Mouse (Mus musculus): ENCODE measurements around the gene Maff. TPM values are rescaled to one million over a fixed set of nuclear protein-coding genes. Genes with fewer than 3 reads are reported as not detected.

Maff gene
- polyA plus RNA-seq, 1 experiment, result 0.80 TPM

DNA sequence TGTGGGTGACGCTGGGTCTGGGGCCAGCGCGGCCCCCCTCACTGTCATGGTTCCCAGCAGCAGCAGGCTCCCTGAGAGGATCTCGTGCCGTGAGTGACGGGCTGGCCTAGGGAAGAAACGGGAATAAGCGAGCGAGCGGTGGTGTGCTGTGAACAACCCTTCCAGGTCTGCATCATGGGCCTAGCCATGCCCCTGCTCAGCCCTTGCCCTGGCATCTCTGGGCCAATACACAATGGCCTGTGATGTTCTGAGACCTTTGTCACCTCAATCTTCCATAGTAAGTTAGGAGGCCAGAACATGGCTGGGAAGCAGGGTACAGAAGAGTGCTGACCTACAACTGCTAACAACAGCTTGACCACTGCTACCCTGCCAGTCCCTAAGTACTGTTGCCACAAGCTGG is 32.2 kb downstream of the Maff start:
- WGBS, result 92% methylated on average over 10 of the region's 10 CpGs
- H3K27me3 ChIP-seq (ENCODE audit: control insufficient read depth, insufficient read depth, low read length), result no peaks in the 10 kb centered on the region
- TF ChIP-seq CTCF (IDR thresholded peaks at IDR 0.05; ENCODE audit: borderline replicate concordance, insufficient read depth, low read depth, low read length), result no peak
- no peak for TF ChIP-seq POLR2A (IDR thresholded peaks at IDR 0.05; ENCODE audit: borderline replicate concordance, insufficient read depth, low read length)
- no peak overlapping the region for H3K27ac ChIP-seq (ENCODE audit: insufficient read depth, low read length)
- H3K4me1 ChIP-seq (ENCODE audit: control insufficient read depth, insufficient read depth, low read length), result peaks cover 13% of the 10 kb centered on the region
- H3K4me3 ChIP-seq (replicated peaks; ENCODE audit: insufficient read depth, low read depth, low read length), result no peak overlapping the region
- no peak for DNase-seq

DNA sequence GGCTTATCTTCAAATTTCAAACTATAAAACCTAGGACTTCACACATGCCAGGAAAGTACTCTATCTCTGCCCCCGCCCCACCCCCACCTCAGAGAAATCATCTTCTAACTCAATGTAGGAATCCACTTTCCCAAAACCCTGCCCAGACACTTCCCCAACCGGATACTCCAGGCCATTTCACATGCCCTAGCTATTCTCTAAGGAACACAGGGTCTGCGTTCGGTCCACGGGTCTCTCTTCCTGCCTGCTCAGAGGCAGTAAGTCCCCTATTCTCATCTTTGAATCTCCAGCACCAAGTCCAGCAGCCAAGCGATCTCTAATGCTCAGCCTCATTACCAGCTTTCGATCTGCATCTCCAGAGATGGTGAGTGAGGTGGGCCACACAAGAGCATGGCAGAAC is 33.2 kb downstream of the Maff start:
- Histone ChIP-seq H3K4me1 (ENCODE audit: control insufficient read depth, insufficient read depth, low read length) (peaks cover 13% of the 10 kb centered on the region), H3K4me3 (replicated peaks; ENCODE audit: insufficient read depth, low read depth, low read length) (no peak overlapping the region), H3K27me3 (ENCODE audit: control insufficient read depth, insufficient read depth, low read length) (no peaks in the 10 kb centered on the region), H3K27ac (ENCODE audit: insufficient read depth, low read length) (no peak overlapping the region)
- WGBS, result 94% methylated on average over 7 of the region's 7 CpGs
- DNase-seq, result no peak
- TF ChIP-seq CTCF (IDR thresholded peaks at IDR 0.05; ENCODE audit: borderline replicate concordance, insufficient read depth, low read depth, low read length) (no peak), POLR2A (IDR thresholded peaks at IDR 0.05; ENCODE audit: borderline replicate concordance, insufficient read depth, low read length) (no peak)

- WGBS, result 17% methylated on average over 23 of the region's 23 CpGs
- peak; percentile 81 for TF ChIP-seq CTCF (IDR thresholded peaks at IDR 0.05; ENCODE audit: borderline replicate concordance, insufficient read depth, low read depth, low read length)
- no peak for TF ChIP-seq POLR2A (IDR thresholded peaks at IDR 0.05; ENCODE audit: borderline replicate concordance, insufficient read depth, low read length)
- peak; percentile 73 to 80 for DNase-seq
- H3K4me3 ChIP-seq (replicated peaks; ENCODE audit: insufficient read depth, low read depth, low read length), result peak overlapping the region; percentile 6
- no peaks in the 10 kb centered on the region for H3K27me3 ChIP-seq (ENCODE audit: control insufficient read depth, insufficient read depth, low read length)
- H3K27ac ChIP-seq (ENCODE audit: insufficient read depth, low read length), result peak overlapping the region; percentile 25; the same call in 1 of the 2 replicates
- H3K4me1 ChIP-seq (ENCODE audit: control insufficient read depth, insufficient read depth, low read length), result peaks cover 13% of the 10 kb centered on the region
These were observed 34.3 kb downstream of the Maff start for GRCm38 (mm10) chr15:79380468-79381444.

DNA sequence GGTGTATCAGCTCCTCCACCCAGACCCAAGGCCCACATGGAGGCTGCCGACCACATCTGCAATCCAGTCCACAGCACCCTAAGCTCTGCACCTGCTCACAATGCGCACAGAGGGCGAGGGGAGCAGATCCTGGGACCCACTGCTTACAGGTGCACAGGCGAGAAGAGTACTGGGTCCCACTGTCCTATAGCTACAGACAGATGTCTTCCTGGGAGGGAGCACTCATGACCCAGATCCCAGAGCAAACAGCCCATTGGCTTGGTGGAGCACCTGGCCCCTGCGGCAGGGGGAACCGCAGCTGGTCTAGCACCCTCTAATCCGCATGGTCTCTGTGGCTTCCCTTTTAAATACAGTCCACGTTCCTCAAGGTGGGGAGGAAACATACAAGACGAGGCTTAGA is 35.2 kb downstream of the Maff start:
- H3K27ac ChIP-seq (ENCODE audit: insufficient read depth, low read length), result no peak overlapping the region
- no peaks in the 10 kb centered on the region for H3K27me3 ChIP-seq (ENCODE audit: control insufficient read depth, insufficient read depth, low read length)
- peaks cover 13% of the 10 kb centered on the region for H3K4me1 ChIP-seq (ENCODE audit: control insufficient read depth, insufficient read depth, low read length)
- H3K4me3 ChIP-seq (replicated peaks; ENCODE audit: insufficient read depth, low read depth, low read length), result no peak overlapping the region
- 80% methylated on average over 9 of the region's 9 CpGs for WGBS
- no peak for TF ChIP-seq POLR2A (IDR thresholded peaks at IDR 0.05; ENCODE audit: borderline replicate concordance, insufficient read depth, low read length)
- no peak for TF ChIP-seq CTCF (IDR thresholded peaks at IDR 0.05; ENCODE audit: borderline replicate concordance, insufficient read depth, low read depth, low read length)
- no peak for DNase-seq

DNA sequence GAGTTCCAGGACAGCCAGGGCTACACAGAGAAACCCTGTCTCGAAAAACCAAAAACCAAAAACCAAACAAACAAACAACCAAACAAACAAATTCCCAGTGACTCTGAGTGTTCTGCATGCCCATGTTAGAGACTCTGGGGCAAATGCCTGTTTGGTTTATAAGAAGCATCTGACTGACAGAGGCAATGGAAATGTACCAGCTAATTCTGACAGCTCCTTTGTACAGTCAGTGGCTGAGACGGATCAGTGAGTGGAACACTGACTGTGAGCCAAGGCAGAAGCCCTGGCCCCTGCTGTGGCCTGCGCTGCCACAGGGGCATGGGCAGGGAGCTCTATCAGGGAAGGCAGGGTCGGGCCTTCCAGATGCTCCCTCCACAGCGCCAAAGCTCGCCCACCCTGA is 40.7 kb downstream of the Maff start:
- TF ChIP-seq POLR2A (IDR thresholded peaks at IDR 0.05; ENCODE audit: borderline replicate concordance, insufficient read depth, low read length), result no peak
- DNase-seq, result no peak
- Histone ChIP-seq H3K4me3 (replicated peaks; ENCODE audit: insufficient read depth, low read depth, low read length) (no peak overlapping the region), H3K27me3 (ENCODE audit: control insufficient read depth, insufficient read depth, low read length) (no peaks in the 10 kb centered on the region), H3K4me1 (ENCODE audit: control insufficient read depth, insufficient read depth, low read length) (peaks cover 22% of the 10 kb centered on the region), H3K27ac (ENCODE audit: insufficient read depth, low read length) (peak overlapping the region; percentile 69; the same call in 1 of the 2 replicates)
- 24% methylated on average over 6 of the region's 6 CpGs for WGBS

GRCm38 (mm10) chr15:79387611-79388010 is 41.2 kb downstream of the Maff start:
- DNase-seq, result no peak
- WGBS, result 72% methylated on average over 7 of the region's 7 CpGs
- H3K4me3 ChIP-seq (replicated peaks; ENCODE audit: insufficient read depth, low read depth, low read length), result no peak overlapping the region
- H3K27me3 ChIP-seq (ENCODE audit: control insufficient read depth, insufficient read depth, low read length), result no peaks in the 10 kb centered on the region
- no peak for TF ChIP-seq POLR2A (IDR thresholded peaks at IDR 0.05; ENCODE audit: borderline replicate concordance, insufficient read depth, low read length)
- TF ChIP-seq CTCF (IDR thresholded peaks at IDR 0.05; ENCODE audit: borderline replicate concordance, insufficient read depth, low read depth, low read length), result no peak
- peaks cover 22% of the 10 kb centered on the region for H3K4me1 ChIP-seq (ENCODE audit: control insufficient read depth, insufficient read depth, low read length)
- no peak overlapping the region for H3K27ac ChIP-seq (ENCODE audit: insufficient read depth, low read length)

DNA sequence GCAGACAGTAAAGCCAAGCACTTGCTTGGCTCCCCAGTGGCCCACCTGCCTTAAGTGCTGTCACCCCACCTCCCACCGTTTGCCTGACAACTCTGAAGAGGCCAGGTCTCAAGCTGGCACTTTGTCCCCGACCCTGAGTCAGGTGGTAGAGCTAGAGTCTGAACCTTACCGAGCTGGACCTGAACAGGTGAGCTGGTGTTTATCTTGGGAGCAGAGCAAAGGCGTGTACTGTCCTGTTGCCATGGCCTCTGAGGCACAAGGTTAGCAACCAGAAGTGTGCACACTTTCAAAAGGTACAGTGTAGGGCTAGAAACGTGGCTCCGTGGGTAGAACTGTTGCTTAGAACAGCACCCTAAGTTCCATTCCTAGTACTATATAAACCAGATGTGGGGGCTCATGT is 41.8 kb downstream of the Maff start:
- TF ChIP-seq CTCF (IDR thresholded peaks at IDR 0.05; ENCODE audit: borderline replicate concordance, insufficient read depth, low read depth, low read length) (no peak), POLR2A (IDR thresholded peaks at IDR 0.05; ENCODE audit: borderline replicate concordance, insufficient read depth, low read length) (no peak)
- Histone ChIP-seq H3K4me1 (ENCODE audit: control insufficient read depth, insufficient read depth, low read length) (peaks cover 22% of the 10 kb centered on the region), H3K4me3 (replicated peaks; ENCODE audit: insufficient read depth, low read depth, low read length) (no peak overlapping the region), H3K27me3 (ENCODE audit: control insufficient read depth, insufficient read depth, low read length) (no peaks in the 10 kb centered on the region), H3K27ac (ENCODE audit: insufficient read depth, low read length) (no peak overlapping the region)
- no peak for DNase-seq
- 70% methylated on average over 6 of the region's 6 CpGs for WGBS

DNA sequence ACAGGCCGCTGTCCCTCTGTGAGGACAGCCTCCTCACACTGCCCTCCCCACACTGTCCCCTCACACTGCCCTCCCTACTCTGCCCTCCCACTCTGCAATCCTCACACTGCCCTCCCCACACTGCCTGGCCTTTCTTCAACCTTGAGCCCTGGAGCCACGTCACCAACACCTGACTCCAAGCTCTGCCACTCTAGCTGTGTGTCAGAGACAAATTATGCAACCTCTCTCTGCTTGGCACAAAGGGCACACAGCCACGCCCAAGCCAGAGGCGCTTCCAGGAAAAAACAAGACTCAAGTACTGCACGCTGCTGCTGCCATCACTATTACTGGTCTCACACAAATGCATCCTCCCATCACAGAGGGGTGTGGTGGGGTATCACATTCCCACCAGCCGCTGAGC is 44.0 kb downstream of the Maff start:
- TF ChIP-seq POLR2A (IDR thresholded peaks at IDR 0.05; ENCODE audit: borderline replicate concordance, insufficient read depth, low read length), result no peak
- WGBS, result 62% methylated on average over 6 of the region's 6 CpGs
- DNase-seq, result no peak
- Histone ChIP-seq H3K4me1 (ENCODE audit: control insufficient read depth, insufficient read depth, low read length) (peaks cover 41% of the 10 kb centered on the region), H3K27ac (ENCODE audit: insufficient read depth, low read length) (no peak overlapping the region), H3K27me3 (ENCODE audit: control insufficient read depth, insufficient read depth, low read length) (no peaks in the 10 kb centered on the region), H3K4me3 (replicated peaks; ENCODE audit: insufficient read depth, low read depth, low read length) (no peak overlapping the region)

All from cerebellum, adult 2 months (tissue).